Mouse (Mus musculus) retina, embryonic 14.5 days (tissue): ENCODE measurements around the gene Hipk1.
A peak's percentile ranks its signal among the peaks of the same experiment; 100 is the strongest.
"Not testable (repeated sequence)": the region's sequence is repeated elsewhere in the genome, so short reads cannot be mapped to it uniquely, and the experiment has no call there.

Experiments
- DNase-seq: peaks from one replicate; pipeline ENCODE4 v3.0.0-alpha.2; 2015; ENCODE audit warnings: low spot score

The Hipk1 gene

DNA sequence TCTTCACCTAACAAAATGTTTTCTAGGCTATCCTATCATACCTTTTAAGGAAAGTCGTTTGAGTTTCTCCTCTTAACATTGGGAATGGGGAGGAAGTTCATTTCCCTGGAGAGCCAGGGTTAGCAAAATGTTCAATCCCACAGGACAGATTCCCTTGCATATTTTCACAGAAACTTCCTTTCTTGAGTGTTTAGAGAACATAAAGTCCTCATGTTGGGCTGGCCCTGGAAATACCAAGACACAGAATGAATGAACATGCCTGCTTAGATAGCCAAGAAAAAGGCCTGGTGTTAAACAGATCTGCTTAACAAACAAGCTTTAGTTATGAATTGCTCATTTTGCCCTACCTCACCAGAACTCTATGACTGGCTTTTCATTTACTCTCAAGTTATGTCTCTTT, 1.2 kb upstream of the Hipk1 start:
- DNase-seq, result no peak

DNA sequence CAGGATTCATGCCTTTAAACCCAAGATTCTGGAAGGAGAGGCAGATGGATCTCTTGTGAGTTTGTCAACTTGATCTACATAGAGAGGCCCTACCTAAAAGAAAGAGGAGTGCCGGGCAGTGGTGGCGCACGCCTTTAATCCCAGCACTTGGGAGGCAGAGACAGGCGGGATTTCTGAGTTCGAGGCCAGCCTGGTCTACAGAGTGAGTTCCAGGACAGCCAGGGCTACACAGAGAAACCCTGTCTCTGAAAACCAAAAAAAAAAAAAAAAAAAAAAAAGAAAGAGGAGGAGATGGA, 696 bp upstream of the Hipk1 start:
- not testable (repeated sequence) for DNase-seq

DNA sequence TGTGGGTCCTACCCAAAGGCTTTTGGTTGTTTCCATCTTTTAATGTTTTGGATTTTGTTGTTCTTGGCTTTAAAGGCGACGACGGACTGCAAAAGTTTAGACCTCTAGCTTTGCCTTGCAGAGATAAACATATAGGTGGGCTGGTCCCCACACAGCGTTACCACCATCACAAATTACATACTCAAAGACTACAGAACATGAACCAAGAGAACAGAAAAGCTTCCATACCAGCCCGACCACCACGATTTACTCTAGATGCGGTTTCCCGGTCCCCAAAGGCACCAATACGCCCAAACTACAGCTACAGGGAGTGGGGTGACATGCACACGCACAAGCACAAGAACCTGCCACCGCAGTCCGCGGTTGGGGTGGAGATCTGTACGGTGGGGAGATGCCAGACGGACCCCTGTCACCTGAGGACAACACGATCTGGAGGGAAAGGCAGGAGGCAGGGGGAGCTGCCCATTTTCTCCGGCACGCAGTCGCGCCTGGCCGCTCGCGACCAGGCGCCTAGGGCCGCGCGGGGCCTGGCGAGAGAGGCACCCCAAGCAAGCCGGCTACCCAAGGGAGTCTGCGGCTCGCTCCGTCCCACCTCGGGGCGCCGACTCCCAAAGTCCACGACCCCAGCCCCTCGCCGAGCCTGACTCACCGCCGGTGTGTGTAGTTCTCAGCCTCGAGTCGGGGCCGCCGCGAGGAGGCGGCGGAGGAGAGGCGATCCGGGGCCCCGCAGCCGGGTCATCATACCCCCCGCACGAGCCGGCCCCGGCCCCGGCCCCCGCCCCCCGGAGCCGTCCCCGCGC, 817 bp downstream of the Hipk1 start:
- peak; percentile 41 for DNase-seq

DNA sequence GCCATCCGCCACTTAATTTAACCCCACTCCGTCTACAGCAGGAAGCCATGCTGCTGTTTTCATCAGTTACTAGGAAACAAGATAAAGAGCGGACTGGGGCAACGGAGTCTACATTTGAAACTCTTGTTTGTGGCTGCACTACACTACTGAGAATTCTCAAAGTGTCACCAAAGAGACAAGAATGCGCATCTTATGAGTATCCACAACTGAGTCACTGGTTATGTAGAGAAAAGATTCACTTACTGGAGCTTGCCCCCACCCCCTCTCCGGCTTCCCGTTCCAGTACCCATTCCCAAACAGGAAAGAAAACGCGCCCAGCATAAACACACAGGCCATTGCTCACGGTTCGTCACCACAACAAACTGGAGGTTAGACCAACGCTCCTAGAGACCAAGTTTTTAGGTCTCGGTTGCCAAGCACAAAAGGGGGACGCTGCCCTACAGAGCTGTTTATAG, 1.4 kb downstream of the Hipk1 start:
- DNase-seq, result peak; percentile 50

GRCm38 (mm10) chr3:103789096-103789495, 2.3 kb downstream of the Hipk1 start:
- no peak for DNase-seq

DNA sequence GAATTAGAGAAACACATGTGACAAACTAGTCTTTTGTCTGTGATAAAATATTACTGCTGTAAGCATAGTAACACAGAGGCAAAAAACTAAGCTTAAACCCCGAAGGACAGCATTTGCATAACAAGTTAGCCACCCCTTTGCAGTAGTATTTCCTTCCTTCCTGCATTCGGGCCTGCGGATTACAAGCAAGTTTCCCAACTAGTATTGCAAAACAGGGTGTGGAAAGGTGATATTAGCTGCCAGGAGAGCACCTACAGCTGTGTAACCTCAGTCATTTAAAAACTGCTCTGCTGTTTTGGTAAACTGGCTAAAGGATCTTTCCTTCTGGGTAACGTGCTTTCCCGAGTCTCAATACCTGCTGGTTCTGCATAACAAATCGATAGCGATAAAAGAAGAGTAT, 4.1 kb downstream of the Hipk1 start:
- no peak for DNase-seq

DNA sequence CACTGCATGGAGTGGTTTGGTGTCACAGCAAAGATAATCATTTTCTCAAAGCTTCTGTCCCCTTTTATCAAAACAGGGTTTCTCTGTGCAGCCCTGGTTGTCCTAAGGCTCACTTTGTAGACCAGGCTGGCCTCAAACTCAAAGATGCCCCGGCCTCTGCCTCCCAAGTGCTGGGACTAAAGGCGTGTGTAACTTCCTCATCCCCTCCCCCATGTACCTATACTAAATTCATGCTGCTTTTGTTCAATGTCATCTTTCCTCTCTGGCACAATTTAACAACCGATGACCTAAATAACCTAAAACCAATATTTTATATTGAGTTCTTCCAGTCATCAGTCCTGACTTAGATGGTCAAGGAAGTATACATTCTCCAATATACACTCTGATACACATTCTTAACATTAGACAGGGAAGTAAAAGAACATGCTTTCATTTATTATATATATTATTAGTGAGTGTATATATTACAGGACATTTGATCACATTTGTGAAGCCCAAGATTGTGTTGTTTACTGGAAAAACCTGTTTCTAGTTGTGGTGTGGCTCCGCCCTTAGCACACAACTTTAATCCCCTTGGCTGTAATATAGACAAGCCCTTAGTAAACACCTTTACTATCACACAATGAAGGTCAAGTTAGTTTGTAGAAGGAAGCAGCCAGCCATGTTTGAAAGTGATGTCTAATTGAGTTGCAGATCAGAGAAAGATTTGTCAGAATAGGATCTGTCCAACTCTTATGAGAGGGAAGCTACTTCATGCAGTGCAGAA, 8.3 kb downstream of the Hipk1 start:
- DNase-seq, result no peak

DNA sequence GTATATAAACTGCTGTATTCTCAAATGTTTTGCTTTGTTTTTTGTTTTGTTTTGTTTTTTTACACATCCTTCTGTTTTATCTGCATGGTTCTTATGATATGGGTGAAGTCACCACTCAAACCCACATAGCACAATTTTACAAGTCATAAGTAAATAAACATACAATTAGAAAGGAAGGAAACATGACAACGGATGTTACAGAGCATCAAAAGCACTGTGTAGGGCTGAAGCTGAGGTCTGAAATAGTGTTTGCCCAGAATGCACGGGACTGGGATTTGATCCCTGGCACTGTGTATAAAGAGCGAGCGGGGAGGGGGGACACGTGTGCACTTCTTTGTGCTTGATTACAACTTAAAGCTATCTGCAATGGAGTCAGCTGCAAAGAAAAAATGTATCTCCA, 10.6 kb downstream of the Hipk1 start:
- DNase-seq, result no peak

GRCm38 (mm10) chr3:103780271-103780670, 11.1 kb downstream of the Hipk1 start:
- DNase-seq, result no peak

- DNase-seq, result no peak
Measured at GRCm38 (mm10) chr3:103779183-103779582, 12.2 kb downstream of the Hipk1 start.

DNA sequence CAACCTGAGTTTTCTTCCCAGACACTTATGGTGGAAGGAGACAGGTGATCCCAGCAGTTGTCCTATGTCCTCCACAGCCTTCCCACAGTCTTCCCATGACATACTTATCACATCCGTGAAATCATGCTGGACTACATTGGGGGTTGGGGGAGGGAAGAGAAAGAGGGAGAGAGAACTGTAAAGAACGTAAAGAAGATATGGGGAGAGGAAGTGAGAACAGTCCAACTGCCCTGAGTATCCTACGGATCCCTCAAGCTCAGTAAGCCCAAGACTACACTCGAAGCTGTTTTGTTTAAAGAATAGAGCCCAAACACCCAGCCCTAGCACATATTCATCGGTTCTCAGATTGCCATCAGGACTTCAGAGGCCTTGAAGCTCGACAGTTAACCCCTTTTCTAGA, 12.7 kb downstream of the Hipk1 start:
- no peak for DNase-seq

GRCm38 (mm10) chr3:103777940-103778339, 13.4 kb downstream of the Hipk1 start:
- no peak for DNase-seq

- no peak for DNase-seq
Measured at GRCm38 (mm10) chr3:103774009-103774408, 17.4 kb downstream of the Hipk1 start.

DNA sequence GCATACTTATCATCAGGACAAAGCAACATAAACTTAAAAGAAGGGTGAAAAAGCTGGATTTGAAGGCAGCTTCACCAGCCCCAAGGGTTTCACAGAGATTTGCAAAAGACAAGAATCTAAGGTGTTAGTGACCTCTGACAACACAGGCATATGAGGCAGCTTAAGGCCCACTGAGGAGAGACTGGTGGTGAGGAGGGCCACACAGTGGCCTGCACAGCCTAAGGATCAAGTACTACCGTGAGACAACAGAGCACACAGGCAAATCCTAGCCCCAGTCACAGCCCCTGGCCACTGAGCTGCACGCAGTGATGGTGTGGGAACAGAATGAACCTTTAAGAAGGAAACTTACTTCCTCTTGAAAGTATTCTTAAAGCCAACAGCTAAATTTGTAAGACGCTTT, 17.9 kb downstream of the Hipk1 start:
- no peak for DNase-seq

DNA sequence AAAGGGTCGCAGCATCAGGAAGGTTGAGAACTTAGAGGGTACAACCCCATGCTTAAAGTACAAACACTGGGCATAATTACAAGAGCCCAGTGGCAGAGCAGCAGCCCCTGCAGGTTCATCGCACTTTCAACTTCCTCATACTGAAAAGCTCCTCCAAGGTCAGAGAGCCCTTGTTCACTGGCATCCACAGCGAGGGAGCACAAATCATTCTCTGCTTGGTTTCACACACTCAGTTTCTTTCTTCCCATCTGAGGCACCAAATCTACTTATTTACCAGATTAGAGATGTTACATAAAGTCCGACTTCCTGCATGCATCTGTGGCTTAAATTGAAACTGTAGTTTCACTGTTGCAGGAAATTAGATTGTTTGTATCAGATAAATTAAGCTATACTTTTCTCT, 18.5 kb downstream of the Hipk1 start:
- DNase-seq, result no peak

GRCm38 (mm10) chr3:103771531-103772130, 19.7 kb downstream of the Hipk1 start:
- no peak for DNase-seq

DNA sequence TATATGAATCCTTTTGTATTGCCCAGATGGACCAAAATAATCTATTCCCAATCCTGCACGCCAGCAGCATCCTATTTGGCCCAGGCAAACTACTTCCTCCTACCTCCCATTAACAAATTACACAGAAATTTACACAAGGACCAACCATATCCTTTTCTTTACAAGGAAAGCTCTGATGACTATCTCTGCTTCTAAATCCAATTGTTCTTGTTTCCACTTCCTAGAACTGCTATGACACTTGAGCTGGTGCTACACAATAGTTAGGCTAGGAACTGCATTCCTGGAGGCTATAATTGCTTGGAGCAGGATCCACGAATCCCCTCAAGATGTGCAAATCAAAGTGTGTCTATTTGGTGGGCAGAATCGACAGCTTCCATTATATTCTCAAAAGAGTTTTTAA, 24.6 kb downstream of the Hipk1 start:
- no peak for DNase-seq

DNA sequence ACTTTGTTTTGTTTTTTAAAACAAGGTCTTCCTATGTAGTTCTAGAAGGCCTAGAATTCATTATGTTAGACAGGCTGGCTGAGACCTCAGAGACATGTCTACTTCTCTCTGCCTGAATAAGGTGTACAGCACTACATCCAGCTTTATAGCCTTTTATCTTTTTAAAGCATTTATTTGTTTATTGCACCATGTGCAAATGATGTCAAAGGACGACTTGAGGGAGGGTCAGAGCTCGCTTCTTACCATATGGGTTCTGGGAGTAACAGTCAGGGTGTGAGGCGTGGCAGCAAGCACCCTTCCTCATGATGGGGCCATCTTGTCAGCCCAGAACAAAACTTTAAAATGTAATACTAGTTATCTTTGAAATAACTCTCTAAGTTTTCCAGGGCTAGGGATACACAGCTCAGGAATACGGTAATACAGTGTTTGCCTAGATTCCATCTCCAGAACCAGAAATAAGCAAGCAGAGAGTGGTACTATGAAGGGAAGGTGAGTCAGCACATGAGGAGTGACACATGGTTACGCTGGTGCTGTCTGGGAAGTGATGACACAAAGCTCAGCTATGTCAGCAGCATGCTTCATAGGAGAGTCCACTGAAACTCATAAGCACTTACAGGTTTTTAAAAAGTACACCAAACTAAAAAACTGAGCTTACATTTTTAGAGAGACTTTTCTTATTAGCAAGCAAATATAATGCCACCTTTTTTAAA, 31.9 kb downstream of the Hipk1 start:
- DNase-seq, result no peak

- DNase-seq, result no peak
Measured at GRCm38 (mm10) chr3:103758456-103758855, 32.9 kb downstream of the Hipk1 start.

DNA sequence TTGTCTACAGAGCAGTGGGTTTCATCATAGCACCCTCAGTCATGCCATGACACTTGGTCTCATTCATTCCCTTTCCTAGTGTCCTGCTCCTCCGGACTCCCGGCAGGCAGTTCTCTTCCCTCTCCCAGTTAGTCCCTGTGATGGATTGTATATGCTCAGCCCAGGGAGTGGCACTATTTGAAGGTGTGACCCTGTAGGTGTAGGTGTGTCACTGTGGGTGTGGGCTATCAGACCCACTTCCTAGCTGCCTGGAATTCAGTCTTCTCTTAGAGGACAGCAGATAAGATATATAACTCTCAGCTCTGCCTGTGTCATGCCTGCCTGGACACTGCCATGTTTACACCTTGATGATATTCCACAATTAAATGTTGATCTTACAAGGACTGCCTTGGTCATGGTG, 34.4 kb downstream of the Hipk1 start:
- DNase-seq, result no peak

- no peak for DNase-seq
Measured at GRCm38 (mm10) chr3:103755351-103755750, 36.0 kb downstream of the Hipk1 start.

- no peak for DNase-seq
Measured at GRCm38 (mm10) chr3:103751558-103751957, 39.8 kb downstream of the Hipk1 start.

GRCm38 (mm10) chr3:103746711-103747110, 44.7 kb downstream of the Hipk1 start:
- no peak for DNase-seq
